Mouse (Mus musculus): ENCODE measurements at regions not wholly inside any gene's neighbourhood (a gene's known extent, or its start where the extent isn't known, plus 50 kb on each side); places are given as distances from the start of the nearest gene placed in this dataset.

DNA sequence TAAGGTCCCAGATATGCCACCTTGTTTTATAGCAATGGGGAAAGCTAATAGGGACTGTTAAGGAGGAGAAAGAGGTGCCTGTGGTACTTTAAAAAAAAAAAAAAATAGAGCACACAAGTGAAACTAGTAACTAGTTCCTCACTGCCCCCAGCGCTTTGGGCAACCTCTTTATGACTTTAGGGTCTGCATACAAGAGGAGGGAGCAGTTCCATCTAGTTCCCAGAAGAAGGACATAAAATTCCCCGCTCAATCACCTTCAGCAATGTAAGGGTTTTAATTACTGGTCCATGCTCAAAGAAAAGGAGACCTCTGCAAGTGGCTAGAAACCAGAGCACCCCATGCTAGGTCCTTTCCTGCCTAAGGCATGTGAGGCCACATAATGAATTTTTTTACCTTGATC, 95.8 kb upstream of the Tsc22d2 start:
- no peak for DNase-seq

DNA sequence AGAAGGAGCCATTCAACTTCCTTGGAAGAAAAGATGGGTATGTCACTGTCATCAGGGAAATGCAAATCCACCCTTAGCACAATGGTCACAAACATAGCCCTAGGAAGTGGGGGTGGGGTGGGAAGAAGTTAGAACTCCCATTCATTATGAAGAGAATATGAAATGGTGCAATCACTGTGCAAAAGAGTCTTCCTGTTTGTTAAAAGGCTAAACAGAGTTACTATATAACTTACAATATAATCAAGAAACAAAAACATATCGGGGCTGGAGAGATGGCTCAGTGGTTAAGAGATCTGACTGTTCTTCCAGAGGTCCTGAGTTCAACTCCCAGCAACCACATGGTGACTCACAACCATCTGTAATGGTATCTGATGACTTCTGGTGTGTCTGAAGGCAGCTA, 95.1 kb upstream of the Tsc22d2 start:
- no peak for DNase-seq

- DNase-seq, result no peak
Measured at GRCm38 (mm10) chr3:58320812-58321211, 93.7 kb upstream of the Tsc22d2 start.

- DNase-seq, result no peak
Measured at GRCm38 (mm10) chr3:58322322-58322721, 92.2 kb upstream of the Tsc22d2 start.

- no peak for DNase-seq
Measured at GRCm38 (mm10) chr3:58327721-58328120, 86.8 kb upstream of the Tsc22d2 start.

DNA sequence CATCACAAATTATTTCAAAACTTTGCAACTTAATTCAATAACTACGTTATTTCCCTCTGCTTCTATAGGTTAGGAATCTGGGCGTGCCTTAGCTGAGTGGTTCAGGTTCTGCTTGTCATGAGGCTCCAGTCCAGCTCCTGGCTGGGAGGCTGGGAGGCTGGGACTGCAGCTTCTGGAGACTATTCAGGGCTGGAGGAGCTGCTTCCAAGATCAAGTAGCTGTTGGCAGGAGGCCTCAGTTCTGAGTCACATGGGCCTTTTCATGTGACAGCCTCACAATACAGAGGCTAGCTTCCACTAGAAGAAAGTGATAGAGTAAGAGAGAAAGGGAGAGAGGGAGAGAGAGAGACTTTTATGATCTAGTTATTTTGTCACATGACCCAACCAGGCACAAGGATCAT, 84.3 kb upstream of the Tsc22d2 start:
- peak; percentile 86 for DNase-seq

DNA sequence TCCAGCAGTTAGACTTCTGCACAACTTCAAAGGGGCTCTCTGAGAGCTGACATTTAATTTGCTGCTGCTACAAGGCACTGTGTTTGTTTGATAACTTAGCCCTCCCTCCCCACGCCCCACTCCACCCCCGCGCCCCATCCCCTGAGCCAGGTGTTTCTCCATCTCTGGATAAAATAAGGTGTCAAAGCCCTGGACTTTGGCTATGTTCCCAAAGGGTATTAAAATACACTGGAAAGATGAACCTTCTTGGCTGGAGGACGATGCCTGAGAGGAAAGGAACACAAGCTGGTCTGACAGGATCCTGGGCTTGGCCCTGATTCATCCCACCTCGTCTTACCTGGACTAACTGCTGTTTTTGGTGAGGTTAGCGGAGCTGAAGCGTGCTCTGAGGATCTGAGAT, 80.5 kb upstream of the Tsc22d2 start:
- no peak for DNase-seq

DNA sequence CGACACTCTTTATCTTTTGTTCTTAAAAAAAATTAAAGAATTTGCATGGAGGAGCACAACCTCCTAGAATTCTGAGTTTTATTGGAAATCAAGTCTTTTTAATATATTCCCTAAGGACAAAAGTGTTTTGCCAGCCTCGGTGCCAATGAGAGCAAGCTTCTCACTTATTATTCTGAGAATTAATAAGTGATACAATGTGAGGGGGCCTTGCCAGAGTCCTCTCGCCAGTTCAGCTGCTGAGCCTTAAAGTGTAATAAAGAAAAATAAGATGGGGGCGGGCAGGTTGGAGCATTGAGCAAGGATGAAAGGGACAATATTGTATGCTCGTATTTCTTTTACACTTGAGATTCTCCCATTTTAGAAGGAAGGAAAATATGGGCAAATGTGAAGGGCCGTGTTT, 79.2 kb upstream of the Tsc22d2 start:
- no peak for DNase-seq

- DNase-seq, result no peak
Measured at GRCm38 (mm10) chr3:58336135-58336534, 78.4 kb upstream of the Tsc22d2 start.

DNA sequence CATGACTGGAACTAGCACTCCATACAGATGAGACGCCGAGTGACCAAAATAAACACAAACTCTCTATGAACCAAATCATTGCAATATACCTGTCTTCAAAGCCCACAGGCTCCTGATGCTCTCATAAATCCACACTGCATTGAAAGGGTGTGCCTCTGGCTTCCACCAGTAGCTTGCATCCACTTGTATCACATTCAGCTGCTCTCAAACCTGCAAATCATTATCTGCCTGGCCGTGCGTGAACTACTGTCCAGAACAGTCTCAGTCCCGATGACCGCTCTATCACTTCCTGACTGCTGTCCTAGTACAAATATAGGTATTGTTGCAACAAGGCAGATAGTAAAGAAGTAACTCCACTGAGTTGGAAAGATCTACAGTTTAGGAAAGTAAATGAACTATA, 77.9 kb upstream of the Tsc22d2 start:
- no peak for DNase-seq

- DNase-seq, result no peak
Measured at GRCm38 (mm10) chr3:58338976-58339375, 75.5 kb upstream of the Tsc22d2 start.

DNA sequence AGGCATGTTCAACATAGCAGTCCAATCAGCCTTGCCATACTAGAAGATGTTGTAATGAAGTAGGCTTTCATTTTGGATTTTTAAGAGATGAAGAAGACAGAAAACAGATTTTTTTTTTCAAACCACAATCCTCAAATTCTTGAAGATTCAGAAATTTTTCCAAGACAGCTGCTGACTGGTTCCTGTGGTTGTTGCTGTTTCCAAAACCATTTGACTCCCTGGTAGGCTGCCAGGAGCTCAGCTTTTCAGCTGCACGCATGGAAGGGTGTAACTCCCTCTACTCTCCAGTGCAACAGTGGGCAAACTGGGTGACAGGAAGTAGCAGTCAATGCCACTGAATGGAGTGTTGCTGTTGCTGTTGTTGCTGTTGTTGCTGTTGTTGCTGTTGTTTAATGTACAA, 72.4 kb upstream of the Tsc22d2 start:
- peak; percentile 15 for DNase-seq

- DNase-seq, result peak; percentile 74
Measured at GRCm38 (mm10) chr3:58362563-58362962, 52.0 kb upstream of the Tsc22d2 start.

DNA sequence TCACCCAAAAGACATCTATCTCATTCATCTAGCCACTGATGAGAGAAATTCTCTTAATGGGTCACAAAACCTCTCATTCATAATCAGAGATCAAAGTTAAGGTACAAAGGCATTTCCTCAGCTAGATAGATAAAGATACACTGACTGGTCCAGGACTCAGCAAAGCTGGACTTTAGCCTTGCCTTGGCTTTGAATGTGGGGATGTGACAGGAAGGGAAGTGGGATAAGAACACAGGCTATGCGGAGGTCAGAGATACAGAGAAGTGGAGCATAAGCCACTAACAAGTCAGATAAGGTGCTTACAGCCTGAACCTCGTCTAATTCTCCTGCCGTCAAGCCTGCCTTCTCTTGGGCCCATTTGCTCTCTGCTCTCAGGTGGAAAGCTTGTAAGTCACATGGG, 50.0 kb upstream of the Tsc22d2 start:
- DNase-seq, result no peak
